Mouse (Mus musculus) lung, postnatal 0 days (tissue): Measurements from ENCODE around the gene Acoxl.

Experiments
- CTCF ChIP-seq: IDR thresholded peaks from 2 replicates; pipeline ENCODE4 v1.5.1; 2016; ENCODE audit warnings: antibody characterized with exemption, mild to moderate bottlenecking
- EP300 ChIP-seq: IDR thresholded peaks from 2 replicates; pipeline ENCODE4 v1.6.1; 2016; ENCODE audit warnings: antibody characterized with exemption, mild to moderate bottlenecking, control low read depth

DNA sequence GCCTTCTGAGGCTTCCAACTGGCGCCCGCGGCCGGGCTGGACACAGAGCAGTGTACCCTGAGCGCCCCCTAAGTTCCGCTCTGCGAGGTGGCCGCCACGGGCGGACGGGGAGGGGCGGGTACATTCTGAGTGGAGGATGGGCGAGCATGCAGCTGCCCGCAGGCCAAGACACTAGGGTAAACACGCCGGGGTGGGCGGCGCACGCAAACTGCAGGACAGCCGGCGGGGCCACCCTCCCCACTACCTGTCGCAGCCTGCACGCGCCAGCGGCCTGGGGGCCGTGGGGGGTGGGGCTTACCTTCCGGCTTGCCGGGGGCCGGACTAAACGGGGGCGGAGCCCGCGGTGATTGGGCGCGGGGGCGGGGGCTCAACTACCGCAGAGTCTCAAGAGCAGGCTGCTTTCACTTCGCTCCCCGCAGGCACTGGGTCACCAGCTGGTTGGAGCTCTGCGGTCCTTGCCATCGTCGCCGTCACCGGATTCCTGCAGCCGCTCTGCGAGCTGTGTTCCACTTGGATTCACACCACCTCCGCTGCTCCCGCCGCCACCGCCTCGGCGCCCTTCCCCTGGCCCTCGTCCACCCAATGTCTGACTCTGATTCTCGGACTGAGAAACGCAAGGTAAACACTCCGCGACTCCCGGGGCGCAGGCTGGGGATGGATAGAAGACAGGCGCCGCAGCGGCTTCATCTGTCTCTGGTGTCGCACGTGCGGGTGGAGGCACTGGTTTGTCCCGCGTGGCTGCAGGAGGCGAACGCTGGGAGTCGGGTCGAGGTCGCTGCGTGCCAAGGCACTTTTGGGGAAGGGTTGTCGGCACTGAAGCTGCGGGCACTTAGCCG is 287.2 kb downstream of the Acoxl start, which contains the start of gene Bcl2l11:
- TF ChIP-seq CTCF (peak; percentile 80), EP300 (no peak; the same call in 1 of the 2 replicates)
